Mouse (Mus musculus) kidney, embryonic 15.5 days (tissue): ENCODE results near the gene Sh2d6. TPM values are rescaled to one million over a fixed set of nuclear protein-coding genes. Genes with fewer than 3 reads are reported as not detected.

Source experiments
- ATAC-seq: fragments of 200-750 bp; cut with Nextera tagmentation; replicated peaks from 2 replicates; pipeline ENCODE4 v1.8.0; 2017; ENCODE audit warnings: moderate TSS enrichment; ENCODE audit not compliant: low FRiP score
- H3K27ac ChIP-seq: fragments of 300-500 bp; sonication (generic); 2 replicates; pipeline ENCODE4 v1.5.1; 2015; ENCODE audit warnings: mild to moderate bottlenecking, inconsistent platforms
- H3K27me3 ChIP-seq: fragments of 300-500 bp; sonication (generic); 2 replicates; pipeline ENCODE4 v1.6.1; 2015; ENCODE audit warnings: inconsistent platforms
- H3K36me3 ChIP-seq: fragments of 300-500 bp; sonication (generic); 2 replicates; pipeline ENCODE4 v1.6.1; 2015; ENCODE audit warnings: inconsistent platforms
- H3K4me1 ChIP-seq: fragments of 300-500 bp; sonication (generic); 2 replicates; pipeline ENCODE4 v1.6.1; 2015; ENCODE audit warnings: inconsistent platforms
- H3K4me2 ChIP-seq: fragments of 300-500 bp; sonication (generic); 2 replicates; pipeline ENCODE4 v1.6.1; 2015; ENCODE audit warnings: moderate library complexity, mild to moderate bottlenecking, inconsistent platforms
- H3K4me3 ChIP-seq: fragments of 300-500 bp; sonication (generic); replicated peaks from 2 replicates; pipeline ENCODE4 v1.5.1; 2015; ENCODE audit warnings: mild to moderate bottlenecking, inconsistent platforms
- H3K9ac ChIP-seq: fragments of 300-500 bp; sonication (generic); 2 replicates; pipeline ENCODE4 v1.6.1; 2015; ENCODE audit warnings: mild to moderate bottlenecking, inconsistent platforms
- H3K9me3 ChIP-seq: fragments of 300-500 bp; sonication (generic); replicated peaks from 2 replicates; pipeline ENCODE4 v1.6.1; 2016; ENCODE audit warnings: inconsistent platforms
- WGBS: fragments of 180-500 bp; shearing (Covaris S2); methylation state at CpG from one replicate; pipeline ENCODE4 v1.1.7; 2015; ENCODE audit warnings: mixed read lengths; 5-methylcytosine and 5-hydroxymethylcytosine counted together
- polyA plus RNA-seq: library from polyadenylated mRNA; unstranded; fragments of >200 nt; fragmentation: Nextera tagmentation; extraction: Ambion mirVana; gene quantifications from 2 replicates; pipeline ENCODE4 v1.2.1, GENCODE M21; 2015

The Sh2d6 gene
- polyA plus RNA-seq, 1 experiment from 2014 or later: 0.14 TPM

- no peak overlapping the region for H3K9ac ChIP-seq
- no peaks in the 10 kb centered on the region for H3K9me3 ChIP-seq
- 64% methylated on average over 4 of the region's 4 CpGs for WGBS
- H3K4me1 ChIP-seq: peaks cover 32% of the 10 kb centered on the region
- no peak overlapping the region for H3K4me2 ChIP-seq
- H3K27me3 ChIP-seq: no peaks in the 10 kb centered on the region
- no peak overlapping the region for H3K4me3 ChIP-seq
- H3K27ac ChIP-seq: peak overlapping the region; percentile 69
- H3K36me3 ChIP-seq: no peaks in the 10 kb centered on the region
- ATAC-seq: no peak
Measured at GRCm38 (mm10) chr6:72466171-72466570, 55.3 kb downstream of the Sh2d6 start.

- peak overlapping the region; percentile 69 for H3K27ac ChIP-seq
- no peaks in the 10 kb centered on the region for H3K27me3 ChIP-seq
- H3K9ac ChIP-seq: no peak overlapping the region
- H3K36me3 ChIP-seq: no peaks in the 10 kb centered on the region
- no peaks in the 10 kb centered on the region for H3K9me3 ChIP-seq
- H3K4me3 ChIP-seq: no peak overlapping the region
- peak; percentile 59 for ATAC-seq
- H3K4me2 ChIP-seq: no peak overlapping the region
- peaks cover 32% of the 10 kb centered on the region for H3K4me1 ChIP-seq
- WGBS: 27% methylated on average over 8 of the region's 8 CpGs
Measured at GRCm38 (mm10) chr6:72465361-72466157, 55.9 kb downstream of the Sh2d6 start.

Other genes starting within 250 kb of the Sh2d6 start
- gene Sftpb, start 217.1 kb downstream of the Sh2d6 start, polyA plus RNA-seq: not detected in 2 replicates
- 46.3 and 50.3 TPM in 2 replicates for gene Usp39, start 176.5 kb downstream of the Sh2d6 start, polyA plus RNA-seq
- 27.6 and 29.8 TPM in 2 replicates for gene 0610030E20Rik, start 174.4 kb downstream of the Sh2d6 start, polyA plus RNA-seq
- gene Tmem150a, start 166.3 kb downstream of the Sh2d6 start, polyA plus RNA-seq: 24.0 and 26.7 TPM in 2 replicates
- 116 and 130 TPM in 2 replicates for gene Rnf181, start 154.8 kb downstream of the Sh2d6 start, polyA plus RNA-seq
- 35.0 and 40.7 TPM in 2 replicates for gene Vamp5, start 141.2 kb downstream of the Sh2d6 start, polyA plus RNA-seq
- 146 and 150 TPM in 2 replicates for gene Vamp8, start 131.0 kb downstream of the Sh2d6 start, polyA plus RNA-seq
- gene Ggcx, start 107.4 kb downstream of the Sh2d6 start, polyA plus RNA-seq: 32.5 and 36.0 TPM in 2 replicates
- gene Mat2a, start 82.1 kb downstream of the Sh2d6 start, polyA plus RNA-seq: 418 and 431 TPM in 2 replicates
- gene Capg, start 22.7 kb upstream of the Sh2d6 start, polyA plus RNA-seq: 68.4 and 70.7 TPM in 2 replicates
- 14.6 and 16.8 TPM in 2 replicates for gene Elmod3, start 76.7 kb upstream of the Sh2d6 start, polyA plus RNA-seq
- gene Retsat, start 76.8 kb upstream of the Sh2d6 start, polyA plus RNA-seq: 22.1 and 24.6 TPM in 2 replicates
- gene Tgoln1, start 95.3 kb upstream of the Sh2d6 start, polyA plus RNA-seq: 37.5 and 39.5 TPM in 2 replicates